Mouse (Mus musculus) lung, postnatal 4 days (tissue): ENCODE results near the gene Trim10.
"Not testable (repeated sequence)": the region's sequence is repeated elsewhere in the genome, so short reads cannot be mapped to it uniquely, and the experiment has no call there.

Experiments
- DNase-seq, 2 experiments: peaks; one replicate each; pipeline ENCODE4 v3.0.0; 2021

Gene Trim10

GRCm38 (mm10) chr17:36861680-36862079 lies 7.7 kb upstream of the Trim10 start:
- no peak for DNase-seq

GRCm38 (mm10) chr17:36866719-36867527 lies 2.5 kb upstream of the Trim10 start, which contains the start of gene Trim15:
Gene Trim15, minus strand, starts transcription at chr17:36867210.
- DNase-seq: no peak

GRCm38 (mm10) chr17:36868836-36869235 lies 538 bp upstream of the Trim10 start:
- DNase-seq: no peak

- peak; percentile 47 to 49 for DNase-seq
Observed at GRCm38 (mm10) chr17:36869955-36870810, 809 bp downstream of the Trim10 start.

- no peak for DNase-seq
Observed at GRCm38 (mm10) chr17:36874636-36875035, 5.3 kb downstream of the Trim10 start.

- no peak for DNase-seq
Observed at GRCm38 (mm10) chr17:36883350-36883749, 14.0 kb downstream of the Trim10 start.

- no peak for DNase-seq
Observed at GRCm38 (mm10) chr17:36885132-36885790, 15.9 kb downstream of the Trim10 start.

GRCm38 (mm10) chr17:36890073-36890903 lies 20.9 kb downstream of the Trim10 start, which contains the start of gene Trim40:
Gene Trim40, minus strand, starts transcription at chr17:36890123.
- DNase-seq: no peak

- not testable (repeated sequence) for DNase-seq
Observed at GRCm38 (mm10) chr17:36891496-36891895, 22.1 kb downstream of the Trim10 start.

GRCm38 (mm10) chr17:36892362-36892761 lies 23.0 kb downstream of the Trim10 start:
- DNase-seq: peak in 1 of 2 experiments; percentile 45

GRCm38 (mm10) chr17:36893387-36893786 lies 24.0 kb downstream of the Trim10 start:
- no peak for DNase-seq

- DNase-seq: peak in 1 of 2 experiments; percentile 47
Observed at GRCm38 (mm10) chr17:36896583-36896982, 27.2 kb downstream of the Trim10 start.

GRCm38 (mm10) chr17:36897065-36897464 lies 27.7 kb downstream of the Trim10 start:
- no peak for DNase-seq

GRCm38 (mm10) chr17:36897552-36898205 lies 28.3 kb downstream of the Trim10 start, which contains the start of gene Trim31:
Gene Trim31, plus strand, starts transcription at chr17:36898118.
- no peak for DNase-seq

GRCm38 (mm10) chr17:36899376-36899775 lies 30.0 kb downstream of the Trim10 start:
- no peak for DNase-seq

- DNase-seq: no peak
Observed at GRCm38 (mm10) chr17:36900001-36900400, 30.6 kb downstream of the Trim10 start.

GRCm38 (mm10) chr17:36900691-36901090 lies 31.3 kb downstream of the Trim10 start:
- DNase-seq: no peak

- no peak for DNase-seq
Observed at GRCm38 (mm10) chr17:36903651-36904050, 34.3 kb downstream of the Trim10 start.

- DNase-seq: no peak
Observed at GRCm38 (mm10) chr17:36908235-36908634, 38.9 kb downstream of the Trim10 start.

- no peak for DNase-seq
Observed at GRCm38 (mm10) chr17:36909802-36910201, 40.4 kb downstream of the Trim10 start.

GRCm38 (mm10) chr17:36912031-36912430 lies 42.7 kb downstream of the Trim10 start:
- DNase-seq: no peak
